Mouse (Mus musculus) megakaryocyte progenitor cell, adult 5-6 weeks (primary cell): Measurements from ENCODE around the gene Pls3. TPM values are rescaled to one million over a fixed set of nuclear protein-coding genes. Genes with fewer than 3 reads are reported as not detected.
A peak's percentile ranks its signal among the peaks of the same experiment; 100 is the strongest.
"Not testable (repeated sequence)": the region's sequence is repeated elsewhere in the genome, so short reads cannot be mapped to it uniquely, and the experiment has no call there.

ENCODE experiments used
- ATAC-seq: replicated peaks from 2 replicates; pipeline ENCODE4 v1.8.0; 2016; ENCODE audit warnings: mild to moderate bottlenecking, moderate TSS enrichment, inconsistent platforms; ENCODE audit not compliant: poor library complexity
- total RNA-seq, 2 experiments: library from RNA; stranded (forward) in 1 of 2; stranded (reverse) in 1 of 2; fragments of 157-497, 149-512 nt in 1 of 2; fragments of 200-1000 nt in 1 of 2; gene quantifications; 2 replicates each; pipeline versions ENCODE4 v1.2.3 to v1.2.4; 2015 to 2017

The Pls3 gene
- total RNA-seq, 2 experiments from 2014 or later = 2.8 to 3.4 TPM

- ATAC-seq = no peak
These were observed 95.2 kb downstream of the Pls3 start for GRCm38 (mm10) chrX:75779796-75780195.

- no peak for ATAC-seq
These were observed 97.5 kb downstream of the Pls3 start for GRCm38 (mm10) chrX:75777461-75777860.

GRCm38 (mm10) chrX:75764794-75765328, 110.1 kb downstream of the Pls3 start:
- ATAC-seq = no peak

- peak; percentile 92 for ATAC-seq
These were observed 110.7 kb downstream of the Pls3 start for GRCm38 (mm10) chrX:75764135-75764793.

- not testable (repeated sequence) for ATAC-seq
These were observed 115.5 kb downstream of the Pls3 start for GRCm38 (mm10) chrX:75759461-75759860.

GRCm38 (mm10) chrX:75759036-75759435, 115.9 kb downstream of the Pls3 start:
- ATAC-seq = not testable (repeated sequence)

- not testable (repeated sequence) for ATAC-seq
These were observed 117.0 kb downstream of the Pls3 start for GRCm38 (mm10) chrX:75757966-75758365.

- not testable (repeated sequence) for ATAC-seq
These were observed 120.5 kb downstream of the Pls3 start for GRCm38 (mm10) chrX:75754531-75754930.

GRCm38 (mm10) chrX:75750126-75750725, 124.8 kb downstream of the Pls3 start:
- ATAC-seq = not testable (repeated sequence)

- ATAC-seq = not testable (repeated sequence)
These were observed 125.7 kb downstream of the Pls3 start for GRCm38 (mm10) chrX:75749312-75749711.

GRCm38 (mm10) chrX:75744466-75744865, 130.5 kb downstream of the Pls3 start:
- not testable (repeated sequence) for ATAC-seq

GRCm38 (mm10) chrX:75739464-75739863, 135.5 kb downstream of the Pls3 start:
- ATAC-seq = not testable (repeated sequence)
